Mouse (Mus musculus): ENCODE results near the gene Rora.

The Rora gene

DNA sequence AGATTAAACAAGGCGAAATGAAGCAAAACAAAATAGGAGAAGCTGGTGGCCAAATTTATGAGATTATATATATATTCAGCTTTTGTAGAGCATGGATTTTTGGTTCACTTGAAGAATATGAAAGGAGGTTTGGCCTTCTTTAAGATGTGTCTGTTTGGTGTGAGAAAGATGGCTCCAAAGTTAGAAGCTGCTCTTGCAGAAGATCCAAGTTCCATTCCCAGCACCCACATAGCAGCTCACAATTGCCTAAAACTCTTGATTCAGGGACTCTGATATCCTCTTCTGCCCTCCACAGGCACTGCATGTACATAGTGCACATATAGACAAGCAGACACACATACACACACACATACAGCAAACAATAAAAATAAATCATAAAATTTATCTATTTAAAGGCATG, 668.4 kb downstream of the Rora start:
- no peak for DNase-seq

DNA sequence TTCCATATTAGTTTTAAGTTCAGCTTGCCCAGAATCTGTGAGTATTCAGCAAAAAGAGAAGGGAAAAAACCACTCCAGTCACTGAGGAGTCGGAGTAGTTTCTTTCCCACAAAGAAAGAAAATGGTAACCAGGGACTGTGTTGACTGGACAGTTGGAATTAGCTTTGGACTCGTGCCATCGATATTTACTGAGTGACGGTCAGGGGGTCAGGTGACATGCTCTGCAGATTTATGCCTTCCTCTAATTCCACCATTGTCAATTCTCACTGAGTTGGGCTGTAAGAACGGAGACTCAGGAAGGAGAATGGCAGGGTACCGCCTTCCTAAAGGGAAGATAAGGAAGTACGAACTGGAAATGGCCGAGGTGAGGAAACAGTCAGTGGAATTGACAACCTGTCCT, 670.2 kb downstream of the Rora start:
- no peak for DNase-seq

DNA sequence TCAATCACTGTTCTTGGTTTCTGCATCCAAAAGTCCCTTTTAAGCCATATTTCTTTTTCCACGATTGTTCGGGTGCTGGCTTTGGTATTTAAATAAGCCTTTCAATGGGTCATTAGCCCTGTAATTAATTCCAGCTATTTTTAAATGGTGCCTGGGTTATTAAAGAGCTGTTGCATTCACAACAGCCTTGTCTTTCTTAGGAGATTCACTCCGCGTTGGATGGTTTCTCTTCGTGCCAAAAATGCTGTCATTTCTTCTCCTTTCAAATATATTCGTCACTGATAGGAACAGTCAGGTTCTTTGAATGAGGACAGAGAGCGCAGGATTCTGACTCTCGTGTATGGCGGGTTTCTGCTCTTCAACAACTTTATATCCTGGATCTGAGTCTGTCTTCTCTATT, 673.5 kb downstream of the Rora start:
- no peak for DNase-seq

DNA sequence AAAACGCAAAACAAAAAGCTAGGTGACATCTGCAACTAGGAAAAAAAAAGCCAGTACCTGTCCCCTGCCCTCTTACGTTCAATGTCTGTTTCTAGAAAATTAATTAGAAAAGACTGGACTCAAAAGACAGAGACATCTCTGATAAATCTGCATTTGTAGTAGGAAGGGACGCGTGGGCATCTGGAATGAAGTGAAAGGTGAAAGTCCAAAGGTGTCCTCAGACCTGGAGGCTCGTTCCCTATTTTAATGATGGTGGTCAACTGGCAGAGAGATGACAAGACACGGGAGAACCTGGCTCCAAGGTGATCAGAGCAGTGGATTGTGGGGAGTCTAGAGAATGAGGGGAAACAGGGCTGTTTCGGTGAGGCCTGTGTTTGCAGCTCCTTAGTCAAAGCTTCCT, 674.0 kb downstream of the Rora start:
- no peak for DNase-seq

DNA sequence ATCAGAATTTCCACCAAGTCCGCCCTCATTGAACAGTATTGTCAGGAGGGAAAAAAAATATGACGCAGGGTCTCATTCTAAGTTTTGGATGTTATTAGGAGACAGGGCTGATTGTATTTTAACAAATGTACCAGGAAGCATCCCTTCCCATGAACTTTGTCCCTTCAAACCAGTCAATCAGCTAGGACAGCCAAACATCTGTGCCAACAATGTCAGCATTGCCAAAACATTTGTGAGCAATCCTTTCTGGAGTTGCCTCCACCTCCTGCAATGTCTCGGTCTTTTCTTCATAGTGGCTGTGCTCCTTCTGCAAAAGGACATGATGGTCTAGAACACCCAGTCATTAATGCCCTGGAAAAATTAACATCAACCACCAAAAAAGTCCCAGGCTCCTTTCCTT, 678.2 kb downstream of the Rora start:
- no peak for DNase-seq

DNA sequence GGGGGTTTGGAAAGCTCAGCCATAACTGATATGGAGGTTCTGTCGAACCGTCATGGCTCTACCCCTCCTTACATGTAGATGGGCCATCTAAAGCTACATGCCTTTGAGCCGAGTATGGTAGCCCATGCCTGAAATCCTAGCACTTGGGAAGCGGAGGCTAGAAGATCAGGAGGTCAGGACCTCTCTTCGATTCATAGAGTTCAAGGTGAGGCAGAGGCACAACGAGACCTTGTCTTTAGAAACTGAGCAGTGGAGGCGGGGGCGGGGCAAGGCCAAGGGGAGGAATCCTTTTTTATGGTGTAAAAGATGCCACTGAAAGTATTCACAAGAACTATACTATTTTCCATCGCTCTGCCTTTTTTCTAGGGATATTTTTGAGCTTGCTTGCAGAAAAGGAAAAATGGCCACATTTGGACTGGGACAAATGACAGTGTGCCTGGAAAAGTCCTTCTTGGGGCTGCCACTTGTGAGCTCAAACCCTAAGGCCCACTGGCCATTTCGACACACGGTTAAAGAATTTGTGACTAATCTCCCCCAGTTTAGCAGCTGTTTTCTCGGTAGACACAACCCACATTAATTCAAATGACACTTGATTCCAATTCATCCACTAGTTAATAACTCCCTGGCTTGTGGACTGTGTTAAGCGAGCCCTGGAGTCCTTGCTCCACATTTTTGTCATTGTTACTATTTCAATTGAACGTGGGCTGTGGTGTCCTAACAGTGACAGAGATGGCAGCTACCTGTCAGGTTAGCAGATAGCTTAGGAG, 679.4 kb downstream of the Rora start:
- no peak for DNase-seq

DNA sequence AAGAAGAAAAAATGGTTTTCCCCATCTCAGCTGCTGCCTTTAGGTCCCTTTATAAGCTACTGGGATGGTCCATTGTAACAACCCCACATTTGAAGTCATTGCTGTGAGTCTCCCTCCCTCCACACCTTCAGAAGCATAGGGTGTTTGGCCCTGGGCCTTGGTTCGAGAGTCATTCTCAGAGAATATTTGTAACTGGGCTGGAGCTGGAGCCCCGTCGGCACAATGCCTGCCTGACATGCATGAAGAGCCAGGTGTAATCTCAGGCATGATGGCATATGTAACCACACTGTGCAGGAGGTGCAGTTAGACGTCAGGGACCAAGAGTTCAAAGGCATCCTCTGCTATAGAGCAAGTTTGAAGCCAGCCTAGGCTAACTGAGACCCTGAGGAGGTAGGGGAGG, 680.1 kb downstream of the Rora start:
- DNase-seq = no peak

DNA sequence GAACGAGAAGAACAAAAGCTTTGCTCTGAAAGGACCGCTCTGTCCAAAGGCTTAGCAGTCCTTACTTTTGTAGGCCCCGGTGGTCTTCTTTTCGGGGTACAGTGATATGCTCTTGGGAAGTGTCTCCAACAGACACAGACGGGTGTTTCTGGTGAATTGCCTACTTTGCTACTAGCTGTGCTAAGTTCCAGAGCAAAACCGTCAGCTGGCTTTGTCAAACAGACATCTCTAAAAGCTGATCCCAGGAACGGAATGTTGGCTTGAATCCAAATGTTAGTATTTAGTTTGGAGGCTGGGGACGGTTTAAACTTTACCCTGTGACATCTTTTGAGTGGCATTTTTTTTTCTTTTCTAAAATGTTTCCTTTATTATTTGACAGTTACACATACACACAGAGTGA, 680.5 kb downstream of the Rora start:
- peak; percentile 33 for DNase-seq

DNA sequence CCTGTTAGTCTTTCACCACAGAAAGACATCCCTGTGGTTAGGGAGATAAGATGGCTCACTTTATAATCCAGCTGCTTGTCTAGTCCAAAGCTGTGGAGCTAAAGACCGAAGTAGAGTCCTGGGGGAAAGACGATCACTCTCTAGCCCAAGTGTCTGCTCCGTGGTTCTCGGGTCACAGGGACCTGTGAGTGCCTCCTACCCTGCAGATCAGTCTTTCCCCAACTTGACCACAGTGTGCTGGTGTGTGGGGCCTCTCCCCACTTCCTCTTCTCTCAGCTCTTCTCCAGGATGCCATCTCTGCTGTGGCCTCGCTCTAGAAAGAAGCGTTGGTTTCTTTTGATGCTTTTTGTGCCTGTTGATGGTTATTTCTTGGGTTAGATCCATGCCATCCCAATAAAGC, 682.5 kb downstream of the Rora start:
- no peak for DNase-seq

DNA sequence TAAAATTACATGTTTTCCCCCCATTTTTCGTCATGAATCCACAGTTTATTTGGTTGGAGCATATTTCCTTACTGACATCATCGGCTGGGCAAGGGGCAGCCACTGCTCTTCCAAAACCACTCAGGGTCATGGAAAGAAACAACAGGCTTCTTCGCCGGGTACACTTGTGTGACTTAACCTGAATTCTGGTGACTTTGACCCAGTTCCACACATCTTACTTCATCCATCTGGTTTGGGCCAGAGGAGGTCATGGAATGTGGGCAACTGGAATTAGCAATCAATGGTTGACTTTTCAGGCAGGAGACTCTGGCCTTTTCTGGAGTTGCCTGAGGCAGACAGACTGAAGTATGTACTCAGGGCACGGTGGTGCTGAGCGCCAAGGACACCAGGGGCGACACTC, 685.6 kb downstream of the Rora start:
- DNase-seq = no peak

DNA sequence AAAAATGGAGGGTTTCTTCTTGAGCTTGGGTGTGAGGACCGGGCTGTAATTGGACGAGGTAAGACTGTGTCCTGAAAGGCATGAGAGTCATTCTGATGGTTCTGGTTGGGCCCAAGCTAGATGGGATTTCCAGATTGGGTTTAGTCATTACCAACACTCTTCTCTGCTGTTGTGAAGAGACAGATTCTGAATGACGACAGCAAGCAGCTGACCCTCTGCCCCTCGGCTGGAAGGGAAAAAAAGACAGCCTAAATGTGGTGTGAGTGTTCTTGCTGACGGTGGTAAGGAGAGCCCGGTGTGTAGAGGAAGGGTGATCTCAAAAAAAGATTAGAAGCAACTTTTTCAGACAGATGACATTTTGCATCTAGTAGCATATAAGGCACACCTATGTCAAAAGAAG, 686.2 kb downstream of the Rora start:
- no peak for DNase-seq

DNA sequence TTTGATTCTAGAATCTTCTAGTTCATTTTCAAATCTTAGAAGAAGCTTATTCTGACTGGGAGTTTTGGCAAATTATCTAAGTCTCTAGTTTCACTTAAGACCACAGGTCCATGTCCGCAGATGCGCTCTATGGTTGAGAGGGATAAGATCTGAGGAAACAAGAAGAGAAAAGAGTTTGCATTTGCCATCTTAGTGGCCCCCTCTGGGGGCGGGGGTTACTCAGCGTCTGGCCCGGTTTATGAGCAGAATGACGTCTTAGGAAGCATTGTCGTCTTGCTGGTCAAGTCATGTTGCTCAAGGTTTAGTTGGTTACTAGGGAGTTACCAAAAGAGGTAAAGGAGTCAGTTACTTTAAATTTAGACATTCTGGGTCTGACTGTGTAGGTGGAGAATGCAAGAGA, 686.8 kb downstream of the Rora start:
- no peak for DNase-seq

DNA sequence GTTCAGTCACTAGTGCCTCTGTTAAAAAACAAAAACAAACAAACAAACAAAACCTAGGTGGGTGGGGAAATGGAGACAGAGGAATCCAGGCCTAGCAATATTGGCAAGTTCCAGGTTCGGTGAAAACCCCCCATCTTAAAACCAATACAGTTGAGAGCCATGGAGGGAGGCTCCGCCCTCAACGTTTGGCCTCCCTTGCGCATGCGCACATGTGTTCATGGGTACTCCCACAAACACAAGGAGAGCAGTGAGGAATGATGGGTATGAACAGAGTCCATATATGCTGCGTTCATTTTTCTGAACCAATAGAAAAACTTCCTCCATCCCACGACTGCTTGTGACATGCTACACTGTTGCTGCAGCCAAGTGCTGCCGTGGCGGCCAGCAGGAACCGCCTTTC, 690.3 kb downstream of the Rora start:
- DNase-seq = no peak

DNA sequence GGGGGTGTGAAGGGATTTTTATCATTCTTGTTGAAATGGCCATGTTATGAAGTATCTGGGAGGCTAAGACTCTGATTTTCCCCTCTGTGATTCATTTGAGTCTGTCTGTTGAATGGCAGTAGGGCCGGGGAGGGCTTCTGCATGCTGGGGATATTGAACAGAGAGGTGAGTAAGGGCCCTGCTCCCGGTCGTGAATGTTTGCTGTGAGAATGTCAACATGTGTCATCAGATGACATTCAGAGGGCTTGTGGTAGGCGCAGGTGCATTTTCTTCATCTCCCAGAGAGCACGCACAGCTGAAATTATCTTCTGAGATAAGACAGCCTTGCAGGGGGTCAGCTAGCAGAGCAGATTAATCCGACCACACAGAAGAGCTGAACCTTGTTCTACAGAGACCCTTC, 692.0 kb downstream of the Rora start:
- DNase-seq = no peak

DNA sequence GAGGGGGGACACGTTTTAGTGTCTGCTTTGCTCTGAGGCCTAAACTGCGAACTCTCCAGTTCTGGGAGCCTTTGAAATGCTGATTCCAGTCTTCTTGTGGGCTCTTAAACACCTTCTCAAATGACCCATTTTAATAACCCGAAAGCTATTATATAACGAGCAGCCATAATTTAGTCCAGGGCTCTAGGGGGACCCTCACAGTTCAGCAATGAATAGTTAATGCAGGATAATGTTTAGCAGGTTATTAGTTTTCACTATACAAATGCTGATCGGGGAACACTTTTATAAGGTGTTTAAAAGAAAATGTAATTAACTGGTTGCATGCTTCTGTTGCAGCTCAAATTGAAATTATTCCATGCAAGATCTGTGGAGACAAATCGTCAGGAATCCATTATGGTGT, 694.2 kb downstream of the Rora start:
- DNase-seq = peak; percentile 34

DNA sequence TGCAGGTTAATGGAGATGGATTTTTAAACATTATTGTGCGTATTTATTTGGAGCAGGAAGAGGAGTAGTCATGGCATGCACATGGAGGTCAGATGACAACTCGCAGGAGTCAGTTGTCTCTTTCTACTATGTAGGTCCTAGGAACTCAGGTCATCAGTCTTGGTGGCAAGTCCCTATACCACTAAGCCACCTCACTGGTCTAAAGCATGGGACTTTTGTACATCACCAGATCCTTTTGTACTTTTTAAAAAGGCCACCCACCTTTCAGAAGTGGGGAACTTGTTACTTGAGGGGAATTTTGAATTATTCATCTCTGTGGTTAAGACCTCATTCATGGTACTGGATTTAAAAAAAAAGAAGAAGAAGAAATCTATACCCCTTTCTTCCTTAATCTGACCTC, 696.0 kb downstream of the Rora start:
- no peak for DNase-seq

DNA sequence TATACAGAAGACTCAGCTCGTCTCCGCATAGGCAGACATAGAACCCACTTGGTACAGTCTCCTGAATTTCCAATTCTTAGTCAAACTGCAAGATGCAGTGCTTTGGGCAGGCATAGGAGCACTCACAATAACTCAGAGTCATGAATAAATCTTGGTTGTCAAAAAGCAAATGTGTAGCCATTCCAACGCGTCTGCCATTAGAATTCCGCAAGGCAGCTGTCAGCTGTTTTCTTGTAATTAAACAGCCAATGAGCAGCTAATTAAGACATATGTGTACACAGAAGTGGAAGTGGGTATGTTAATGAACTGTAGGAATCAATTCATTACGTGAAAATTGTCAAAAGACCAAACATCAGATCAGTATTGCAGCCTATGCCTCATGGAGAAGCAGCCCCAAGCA, 700.6 kb downstream of the Rora start:
- DNase-seq = no peak

DNA sequence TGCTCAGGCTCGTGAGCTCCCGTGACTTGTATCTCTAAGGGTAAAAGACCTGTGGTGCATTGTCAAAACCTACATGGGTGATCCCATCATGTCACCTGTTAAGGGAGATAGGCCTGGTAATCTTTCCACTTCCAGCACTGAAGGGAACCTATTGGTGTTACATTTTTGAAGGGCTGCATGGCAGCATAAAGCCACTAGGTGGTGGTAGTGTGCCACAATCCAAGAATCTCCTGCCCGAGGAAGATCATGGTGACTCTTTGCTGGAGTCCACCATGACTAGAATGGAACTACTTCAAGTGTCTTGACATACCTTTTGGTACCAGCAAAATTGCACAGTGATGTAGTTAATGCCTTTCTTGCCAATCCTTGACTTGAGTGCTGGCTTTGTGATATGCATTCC, 704.2 kb downstream of the Rora start:
- DNase-seq = peak; percentile 75

DNA sequence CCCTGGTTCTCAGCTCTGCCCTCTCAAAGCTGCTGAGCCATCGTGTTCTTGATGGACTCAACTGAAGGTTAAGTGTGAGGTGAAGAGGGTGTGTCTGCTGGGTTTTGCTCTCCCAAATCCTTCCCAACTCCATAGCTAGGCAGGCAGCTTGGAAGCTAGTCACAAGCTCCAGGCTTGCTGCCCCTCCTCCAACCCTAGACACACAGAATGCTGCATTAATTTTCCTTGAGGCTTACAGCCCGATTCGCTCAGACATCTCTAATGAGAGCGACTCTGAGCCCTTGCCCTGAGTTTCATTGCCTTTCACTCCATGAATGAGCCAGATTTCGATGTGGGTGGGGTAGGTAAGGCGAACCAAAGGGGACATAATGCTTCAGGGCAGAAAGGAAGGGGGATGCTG, 705.2 kb downstream of the Rora start:
- no peak for DNase-seq

DNA sequence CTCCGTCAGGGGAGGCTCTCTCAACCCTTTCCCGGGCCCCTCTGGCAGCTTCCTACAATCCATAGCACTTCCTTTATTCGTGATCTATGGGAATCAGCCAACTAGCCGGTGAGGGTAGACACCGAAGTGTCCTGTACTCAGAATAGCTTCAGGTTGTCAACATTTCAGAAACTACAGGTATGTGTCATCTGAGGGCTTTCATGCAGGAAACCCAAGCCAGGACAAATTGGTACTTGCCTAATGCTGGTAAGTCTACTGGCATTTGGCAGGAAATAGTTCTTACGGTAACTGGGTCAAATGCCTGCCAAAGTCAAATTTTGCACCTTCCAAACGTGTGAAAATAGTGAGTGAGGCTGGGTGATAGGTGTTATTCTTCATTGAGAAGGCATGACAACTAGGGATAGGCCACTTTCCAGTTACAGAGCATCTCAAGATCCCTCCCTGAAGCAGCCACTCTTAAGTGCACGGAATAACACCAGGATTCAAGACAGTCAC, 708.4 kb downstream of the Rora start:
- no peak for DNase-seq

DNA sequence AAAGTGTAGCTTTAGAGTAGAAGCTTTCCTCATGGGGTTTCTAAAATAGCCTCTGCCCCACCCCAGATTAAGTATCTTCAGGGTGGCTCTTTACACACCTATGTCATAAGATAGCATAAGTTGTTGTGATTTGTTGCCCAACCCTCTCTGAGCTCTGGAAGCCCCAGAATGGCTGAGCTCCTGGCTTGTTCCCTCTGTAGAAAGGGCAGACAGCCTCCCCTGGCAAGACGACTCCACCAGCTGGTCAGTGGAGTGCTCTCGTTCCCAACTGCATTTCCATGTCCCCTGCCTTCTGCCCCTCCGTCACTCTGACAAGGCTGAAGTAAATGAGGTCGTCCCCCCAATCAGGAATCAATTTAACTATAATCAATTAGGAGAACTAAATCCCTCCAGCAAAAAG, 709.2 kb downstream of the Rora start:
- DNase-seq = no peak

DNA sequence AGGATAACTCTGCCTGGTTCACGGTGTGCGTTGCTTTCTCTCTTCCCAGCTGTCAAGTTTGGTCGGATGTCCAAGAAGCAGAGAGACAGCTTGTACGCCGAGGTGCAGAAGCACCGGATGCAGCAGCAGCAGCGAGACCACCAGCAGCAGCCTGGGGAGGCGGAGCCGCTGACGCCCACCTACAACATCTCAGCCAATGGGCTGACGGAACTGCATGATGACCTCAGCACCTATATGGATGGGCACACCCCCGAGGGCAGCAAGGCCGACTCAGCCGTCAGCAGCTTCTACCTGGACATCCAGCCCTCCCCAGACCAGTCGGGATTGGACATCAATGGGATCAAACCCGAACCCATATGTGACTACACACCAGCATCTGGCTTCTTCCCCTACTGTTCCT, 710.5 kb downstream of the Rora start:
- peak; percentile 21 for DNase-seq

DNA sequence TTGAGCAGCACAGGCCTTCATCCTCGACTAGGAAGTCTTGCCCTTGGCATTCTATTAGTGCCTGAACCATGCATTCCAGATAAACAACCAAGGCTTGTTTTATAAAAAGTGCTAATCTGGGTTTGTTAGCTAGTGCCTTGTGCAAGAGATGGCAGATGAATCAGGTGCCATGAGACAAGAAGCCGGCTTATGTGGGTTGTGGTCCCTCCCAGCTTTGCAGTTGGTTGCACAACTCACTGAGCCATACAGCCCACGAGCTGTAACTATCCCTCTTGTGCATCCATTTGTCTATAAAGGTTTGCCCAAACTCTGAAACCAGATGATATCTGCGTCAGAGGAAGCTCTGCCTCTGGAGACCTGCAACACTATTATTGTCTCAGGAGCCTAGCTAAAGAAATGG, 713.5 kb downstream of the Rora start:
- DNase-seq = no peak

DNA sequence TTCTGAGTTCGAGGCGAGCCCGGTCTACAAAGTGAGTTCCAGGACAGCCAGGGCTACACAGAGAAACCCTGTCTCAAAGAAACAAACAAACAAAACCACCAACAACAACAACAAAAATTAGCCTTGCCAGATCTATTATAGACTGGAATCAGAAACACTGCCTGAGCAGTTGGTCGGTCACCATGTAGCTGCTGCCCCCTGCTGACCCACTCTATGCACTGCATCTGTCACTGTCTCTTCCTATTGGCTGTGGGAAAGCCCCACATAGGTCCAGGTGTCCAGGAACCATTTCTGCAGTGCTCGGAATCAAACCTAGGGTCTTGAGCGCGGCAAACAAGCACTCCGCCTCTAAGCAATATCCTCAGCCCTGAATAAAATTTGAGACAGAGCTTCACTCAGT, 714.5 kb downstream of the Rora start:
- peak; percentile 48 for DNase-seq

DNA sequence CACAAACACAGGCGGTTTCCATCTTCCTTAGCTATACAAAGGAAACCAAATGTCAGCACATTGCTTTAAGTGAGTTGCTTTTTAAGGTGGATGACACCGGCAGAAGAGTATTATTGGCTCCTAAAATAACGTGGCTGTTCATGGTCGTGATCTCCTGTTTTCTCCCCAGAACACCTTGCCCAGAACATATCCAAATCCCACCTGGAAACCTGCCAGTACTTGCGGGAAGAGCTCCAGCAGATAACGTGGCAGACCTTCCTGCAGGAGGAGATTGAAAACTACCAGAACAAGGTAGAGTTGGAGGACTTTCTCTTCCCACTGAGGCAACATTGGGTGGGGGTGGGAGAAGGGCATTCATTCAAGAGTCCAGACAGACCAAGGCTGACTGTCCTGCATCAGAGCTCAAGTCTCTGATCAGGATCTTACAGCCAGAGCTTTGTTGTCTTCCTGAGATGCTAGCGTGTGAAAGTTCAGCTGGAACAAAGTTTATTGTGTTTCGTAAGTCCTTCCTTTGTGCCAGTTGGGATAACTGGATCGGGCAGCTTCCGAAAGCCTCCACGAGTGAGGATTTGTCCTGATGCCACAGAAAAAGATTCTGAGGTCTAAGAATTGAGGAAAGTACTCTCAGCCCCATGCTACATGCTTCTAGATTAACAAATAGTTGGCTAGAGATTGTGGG, 717.6 kb downstream of the Rora start:
- DNase-seq = no peak
